Mouse (Mus musculus) embryo, embryonic 11 days (tissue): ENCODE data around the gene Elovl6.

Experiments
- DNase-seq: peaks from one replicate; pipeline ENCODE4 v3.0.0-alpha.2; 2015

The Elovl6 gene

GRCm38 (mm10) chr3:129544217-129544616 is 12.1 kb downstream of the Elovl6 start:
- DNase-seq: no peak

- no peak for DNase-seq
These were observed 13.1 kb downstream of the Elovl6 start for GRCm38 (mm10) chr3:129545228-129545627.

- DNase-seq: no peak
These were observed 13.6 kb downstream of the Elovl6 start for GRCm38 (mm10) chr3:129545801-129546200.

GRCm38 (mm10) chr3:129547837-129548435 is 15.8 kb downstream of the Elovl6 start:
- DNase-seq: no peak

GRCm38 (mm10) chr3:129548760-129549159 is 16.6 kb downstream of the Elovl6 start:
- DNase-seq: no peak

- DNase-seq: no peak
These were observed 17.4 kb downstream of the Elovl6 start for GRCm38 (mm10) chr3:129549546-129549945.

GRCm38 (mm10) chr3:129551581-129552290 is 19.6 kb downstream of the Elovl6 start:
- DNase-seq: no peak

- DNase-seq: no peak
These were observed 20.2 kb downstream of the Elovl6 start for GRCm38 (mm10) chr3:129552370-129552769.

- no peak for DNase-seq
These were observed 21.0 kb downstream of the Elovl6 start for GRCm38 (mm10) chr3:129553173-129553572.

- DNase-seq: no peak
These were observed 21.5 kb downstream of the Elovl6 start for GRCm38 (mm10) chr3:129553661-129554060.

- no peak for DNase-seq
These were observed 22.3 kb downstream of the Elovl6 start for GRCm38 (mm10) chr3:129554436-129554835.

GRCm38 (mm10) chr3:129557048-129557447 is 24.9 kb downstream of the Elovl6 start:
- DNase-seq: no peak

- DNase-seq: no peak
These were observed 25.4 kb downstream of the Elovl6 start for GRCm38 (mm10) chr3:129557566-129557965.

GRCm38 (mm10) chr3:129558016-129558955 is 26.1 kb downstream of the Elovl6 start:
- DNase-seq: no peak

GRCm38 (mm10) chr3:129560068-129560467 is 27.9 kb downstream of the Elovl6 start:
- no peak for DNase-seq

- DNase-seq: no peak
These were observed 28.9 kb downstream of the Elovl6 start for GRCm38 (mm10) chr3:129561011-129561410.

GRCm38 (mm10) chr3:129561853-129562252 is 29.7 kb downstream of the Elovl6 start:
- DNase-seq: no peak

- no peak for DNase-seq
These were observed 30.3 kb downstream of the Elovl6 start for GRCm38 (mm10) chr3:129562411-129562810.

- DNase-seq: no peak
These were observed 31.7 kb downstream of the Elovl6 start for GRCm38 (mm10) chr3:129563807-129564206.

- no peak for DNase-seq
These were observed 32.7 kb downstream of the Elovl6 start for GRCm38 (mm10) chr3:129564852-129565251.

GRCm38 (mm10) chr3:129565458-129565857 is 33.3 kb downstream of the Elovl6 start:
- no peak for DNase-seq

- DNase-seq: no peak
These were observed 33.9 kb downstream of the Elovl6 start for GRCm38 (mm10) chr3:129566013-129566412.

GRCm38 (mm10) chr3:129566876-129567275 is 34.7 kb downstream of the Elovl6 start:
- DNase-seq: no peak

- DNase-seq: no peak
These were observed 36.4 kb downstream of the Elovl6 start for GRCm38 (mm10) chr3:129568506-129568905.
